Mouse (Mus musculus): ENCODE measurements around the gene Slc30a7. TPM values are rescaled to one million over a fixed set of nuclear protein-coding genes. Genes with fewer than 3 reads are reported as not detected.

The Slc30a7 gene
- polyA plus RNA-seq, 1 experiment = 4.3 TPM

DNA sequence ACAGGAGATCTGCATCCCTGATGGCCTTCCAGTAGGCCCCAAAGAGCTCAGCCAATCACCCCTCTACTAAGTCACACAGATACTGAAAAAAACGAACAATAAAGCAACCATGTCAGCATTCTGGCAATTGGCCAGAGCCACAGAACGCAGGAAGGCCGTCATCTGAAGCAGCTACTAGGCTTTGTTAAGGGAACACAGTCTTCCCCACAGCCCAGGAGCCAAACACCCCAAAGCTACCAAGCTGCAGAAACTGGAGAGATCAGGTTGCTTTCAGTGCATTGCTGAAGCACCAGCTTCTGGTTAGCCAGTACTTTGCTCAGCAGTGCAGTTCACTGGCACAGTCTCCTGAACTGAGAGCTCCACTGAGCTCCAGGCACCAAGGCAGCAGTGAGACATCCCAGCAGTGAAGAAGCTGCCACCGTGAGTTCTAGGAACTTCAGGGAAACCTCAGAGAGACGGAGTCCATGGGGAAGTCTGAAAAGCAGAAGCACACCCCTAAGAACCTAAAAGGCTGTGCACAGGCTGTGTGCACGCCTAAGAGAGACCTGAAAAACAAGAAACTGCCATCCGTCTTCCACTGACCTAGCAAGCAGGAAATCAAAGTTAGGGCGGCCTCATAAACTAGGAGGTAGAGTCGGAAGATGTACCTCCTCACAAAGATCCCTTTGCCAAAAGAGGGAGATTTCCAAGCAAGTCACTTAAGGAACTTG lies 21.9 kb downstream of the Slc30a7 start:
- TF ChIP-seq POLR2A (IDR thresholded peaks at IDR 0.05; ENCODE audit: control insufficient read depth, low read depth, low read length) = no peak
- TF ChIP-seq CTCF (IDR thresholded peaks at IDR 0.05; ENCODE audit: control insufficient read depth, insufficient read depth, insufficient replicate concordance, low read depth, low read length) = no peak
- no peaks in the 10 kb centered on the region for H3K36me3 ChIP-seq (ENCODE audit: control insufficient read depth, insufficient read depth, low read length)
- no peak overlapping the region for H3K4me3 ChIP-seq (ENCODE audit: control insufficient read depth, low read depth, low read length)
- no peak overlapping the region for H3K27ac ChIP-seq (ENCODE audit: control insufficient read depth, insufficient read depth, low read depth, low read length)
- no peaks in the 10 kb centered on the region for H3K27me3 ChIP-seq (ENCODE audit: control insufficient read depth, insufficient read depth, low read length)
- H3K4me1 ChIP-seq (ENCODE audit: control insufficient read depth, insufficient read depth, low read length) = no peaks in the 10 kb centered on the region

DNA sequence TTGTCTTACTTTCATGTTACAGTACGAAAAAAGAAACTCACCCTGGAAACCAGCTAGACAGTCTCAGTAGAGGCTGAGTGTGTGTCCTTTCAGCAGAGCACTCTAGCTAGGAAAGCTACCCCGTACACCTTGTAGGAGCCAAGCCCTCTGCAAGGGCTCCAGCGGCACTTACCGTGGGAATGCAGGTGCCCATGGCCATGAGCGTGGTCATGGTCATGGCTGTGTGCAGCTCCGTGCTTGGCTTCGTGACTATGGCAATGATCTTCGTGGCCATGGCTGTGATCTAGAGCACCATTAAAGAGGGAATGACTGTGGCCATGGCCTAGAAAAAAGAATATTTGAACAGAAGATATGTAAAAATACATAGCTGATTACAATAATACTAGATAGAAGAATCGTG lies 22.6 kb downstream of the Slc30a7 start:
- no peak overlapping the region for H3K27ac ChIP-seq (ENCODE audit: control insufficient read depth, insufficient read depth, low read depth, low read length)
- TF ChIP-seq POLR2A (IDR thresholded peaks at IDR 0.05; ENCODE audit: control insufficient read depth, low read depth, low read length) = no peak
- no peak for TF ChIP-seq CTCF (IDR thresholded peaks at IDR 0.05; ENCODE audit: control insufficient read depth, insufficient read depth, insufficient replicate concordance, low read depth, low read length)
- no peak overlapping the region for H3K4me3 ChIP-seq (ENCODE audit: control insufficient read depth, low read depth, low read length)
- H3K27me3 ChIP-seq (ENCODE audit: control insufficient read depth, insufficient read depth, low read length) = no peaks in the 10 kb centered on the region
- no peaks in the 10 kb centered on the region for H3K36me3 ChIP-seq (ENCODE audit: control insufficient read depth, insufficient read depth, low read length)
- no peaks in the 10 kb centered on the region for H3K4me1 ChIP-seq (ENCODE audit: control insufficient read depth, insufficient read depth, low read length)

DNA sequence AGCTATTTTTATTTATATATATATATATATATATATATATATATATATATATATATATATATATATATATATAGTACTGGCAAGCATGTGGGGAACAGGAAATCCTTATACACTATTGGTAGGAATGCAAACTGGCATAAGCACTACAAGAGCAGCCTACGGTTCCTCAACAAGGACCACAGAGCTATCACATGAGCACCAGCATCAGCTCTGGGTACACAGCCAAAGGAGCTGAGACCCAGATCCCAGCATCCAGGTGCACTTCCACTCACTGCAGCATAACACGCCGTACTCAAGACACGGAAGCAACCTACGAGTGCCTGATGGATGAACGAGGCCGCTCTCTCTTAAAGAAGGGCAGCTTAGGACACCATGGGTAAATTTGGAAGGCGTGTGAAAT lies 24.0 kb downstream of the Slc30a7 start:
- TF ChIP-seq CTCF (IDR thresholded peaks at IDR 0.05; ENCODE audit: control insufficient read depth, insufficient read depth, insufficient replicate concordance, low read depth, low read length) (no peak), POLR2A (IDR thresholded peaks at IDR 0.05; ENCODE audit: control insufficient read depth, low read depth, low read length) (no peak)
- no peak overlapping the region for H3K27ac ChIP-seq (ENCODE audit: control insufficient read depth, insufficient read depth, low read depth, low read length)
- H3K27me3 ChIP-seq (ENCODE audit: control insufficient read depth, insufficient read depth, low read length) = no peaks in the 10 kb centered on the region
- H3K4me1 ChIP-seq (ENCODE audit: control insufficient read depth, insufficient read depth, low read length) = no peaks in the 10 kb centered on the region
- no peak overlapping the region for H3K4me3 ChIP-seq (ENCODE audit: control insufficient read depth, low read depth, low read length)
- H3K36me3 ChIP-seq (ENCODE audit: control insufficient read depth, insufficient read depth, low read length) = no peaks in the 10 kb centered on the region

DNA sequence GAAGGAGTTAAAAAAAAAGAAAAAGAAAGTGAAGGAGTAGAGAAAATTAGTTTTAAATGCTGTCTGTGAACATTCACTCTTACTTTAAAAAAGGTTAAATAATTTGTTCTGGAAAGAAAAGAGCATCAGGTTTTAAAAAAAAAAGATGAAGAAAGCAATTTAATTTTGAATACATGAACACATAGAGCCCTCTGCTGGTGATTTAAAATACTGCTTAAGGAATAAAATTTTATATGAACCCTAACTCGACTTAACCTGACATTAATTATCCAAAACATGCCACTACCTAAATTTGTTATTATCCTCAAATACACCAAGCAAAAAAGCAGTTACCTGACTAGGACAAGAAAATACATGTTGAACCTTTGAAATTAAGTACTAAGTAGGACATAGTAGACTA lies 28.2 kb downstream of the Slc30a7 start:
- no peak overlapping the region for H3K4me3 ChIP-seq (ENCODE audit: control insufficient read depth, low read depth, low read length)
- H3K27ac ChIP-seq (ENCODE audit: control insufficient read depth, insufficient read depth, low read depth, low read length) = no peak overlapping the region
- TF ChIP-seq POLR2A (IDR thresholded peaks at IDR 0.05; ENCODE audit: control insufficient read depth, low read depth, low read length) = no peak
- no peak for TF ChIP-seq CTCF (IDR thresholded peaks at IDR 0.05; ENCODE audit: control insufficient read depth, insufficient read depth, insufficient replicate concordance, low read depth, low read length)
- no peaks in the 10 kb centered on the region for H3K27me3 ChIP-seq (ENCODE audit: control insufficient read depth, insufficient read depth, low read length)
- H3K36me3 ChIP-seq (ENCODE audit: control insufficient read depth, insufficient read depth, low read length) = no peaks in the 10 kb centered on the region; the same call in 1 of the 2 replicates
- H3K4me1 ChIP-seq (ENCODE audit: control insufficient read depth, insufficient read depth, low read length) = no peaks in the 10 kb centered on the region

GRCm38 (mm10) chr3:115974995-115975394 lies 32.2 kb downstream of the Slc30a7 start:
- no peak for TF ChIP-seq CTCF (IDR thresholded peaks at IDR 0.05; ENCODE audit: control insufficient read depth, insufficient read depth, insufficient replicate concordance, low read depth, low read length)
- TF ChIP-seq POLR2A (IDR thresholded peaks at IDR 0.05; ENCODE audit: control insufficient read depth, low read depth, low read length) = no peak
- Histone ChIP-seq H3K27ac (ENCODE audit: control insufficient read depth, insufficient read depth, low read depth, low read length) (no peak overlapping the region), H3K4me3 (ENCODE audit: control insufficient read depth, low read depth, low read length) (no peak overlapping the region), H3K36me3 (ENCODE audit: control insufficient read depth, insufficient read depth, low read length) (no peaks in the 10 kb centered on the region; the same call in 1 of the 2 replicates), H3K27me3 (ENCODE audit: control insufficient read depth, insufficient read depth, low read length) (no peaks in the 10 kb centered on the region), H3K4me1 (ENCODE audit: control insufficient read depth, insufficient read depth, low read length) (no peaks in the 10 kb centered on the region)

DNA sequence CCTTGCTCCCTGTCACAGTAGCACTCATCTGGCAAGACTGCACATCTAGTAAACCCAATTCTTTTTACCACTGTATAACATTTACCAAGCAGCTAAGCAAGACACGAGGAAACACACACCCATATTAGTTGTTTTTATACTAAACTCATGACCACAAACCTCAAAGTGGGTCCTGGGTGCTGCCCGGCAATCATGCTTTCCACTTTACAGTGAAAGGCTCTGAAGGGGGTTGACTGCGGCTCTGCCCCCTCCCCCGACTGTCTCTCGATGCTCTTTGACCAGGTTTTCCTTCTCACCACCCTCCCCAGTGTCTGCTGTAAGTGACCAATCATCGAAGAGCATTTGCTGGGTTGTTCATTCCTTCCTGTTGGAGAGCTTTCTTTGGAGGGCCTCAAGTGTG lies 33.0 kb downstream of the Slc30a7 start:
- Histone ChIP-seq H3K36me3 (ENCODE audit: control insufficient read depth, insufficient read depth, low read length) (no peaks in the 10 kb centered on the region; the same call in 1 of the 2 replicates), H3K4me3 (ENCODE audit: control insufficient read depth, low read depth, low read length) (no peak overlapping the region), H3K4me1 (ENCODE audit: control insufficient read depth, insufficient read depth, low read length) (no peaks in the 10 kb centered on the region), H3K27ac (ENCODE audit: control insufficient read depth, insufficient read depth, low read depth, low read length) (no peak overlapping the region), H3K27me3 (ENCODE audit: control insufficient read depth, insufficient read depth, low read length) (no peaks in the 10 kb centered on the region)
- TF ChIP-seq CTCF (IDR thresholded peaks at IDR 0.05; ENCODE audit: control insufficient read depth, insufficient read depth, insufficient replicate concordance, low read depth, low read length) = no peak
- no peak for TF ChIP-seq POLR2A (IDR thresholded peaks at IDR 0.05; ENCODE audit: control insufficient read depth, low read depth, low read length)

DNA sequence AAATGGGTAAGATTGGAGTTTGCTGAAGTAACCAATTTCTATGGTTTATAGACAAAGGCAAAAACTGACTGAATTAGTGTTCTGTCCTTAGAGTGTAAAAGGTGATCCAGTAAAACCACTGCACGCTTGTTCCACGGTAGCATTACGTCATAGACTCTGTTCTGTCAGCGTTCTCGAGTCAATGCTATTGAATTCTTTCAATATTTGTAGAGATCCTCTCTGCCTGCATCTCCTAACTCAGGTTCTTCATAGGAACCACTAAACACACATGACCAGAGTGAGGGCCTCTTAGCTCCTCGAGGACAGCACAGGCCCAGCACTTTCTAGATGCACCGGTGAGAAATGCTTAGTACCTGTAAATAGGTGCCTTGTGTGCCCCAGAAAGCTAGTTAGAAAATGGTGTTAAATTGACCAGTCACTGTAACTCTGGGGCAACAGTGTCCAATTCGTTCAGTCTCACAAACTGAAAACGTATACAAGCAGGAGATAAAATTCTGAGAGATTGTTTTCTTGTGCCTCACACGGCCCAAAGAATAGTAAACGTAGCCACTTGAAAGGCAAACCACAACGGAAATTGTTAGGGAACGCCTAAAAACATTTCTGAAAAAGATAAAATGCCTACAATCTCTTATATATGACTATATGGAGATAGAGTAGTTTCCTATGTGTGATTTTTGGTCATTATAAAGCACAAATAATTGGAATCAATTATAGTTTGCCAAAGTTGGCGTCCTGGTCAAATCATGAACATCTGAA lies 35.1 kb downstream of the Slc30a7 start:
- no peak overlapping the region for H3K27ac ChIP-seq (ENCODE audit: control insufficient read depth, insufficient read depth, low read depth, low read length)
- H3K4me3 ChIP-seq (ENCODE audit: control insufficient read depth, low read depth, low read length) = no peak overlapping the region
- H3K27me3 ChIP-seq (ENCODE audit: control insufficient read depth, insufficient read depth, low read length) = no peaks in the 10 kb centered on the region
- TF ChIP-seq CTCF (IDR thresholded peaks at IDR 0.05; ENCODE audit: control insufficient read depth, insufficient read depth, insufficient replicate concordance, low read depth, low read length) (no peak), POLR2A (IDR thresholded peaks at IDR 0.05; ENCODE audit: control insufficient read depth, low read depth, low read length) (no peak)
- no peaks in the 10 kb centered on the region; the same call in 1 of the 2 replicates for H3K36me3 ChIP-seq (ENCODE audit: control insufficient read depth, insufficient read depth, low read length)
- H3K4me1 ChIP-seq (ENCODE audit: control insufficient read depth, insufficient read depth, low read length) = no peaks in the 10 kb centered on the region
